Mouse (Mus musculus): ENCODE measurements around the gene Ap5s1.
A peak's percentile ranks its signal among the peaks of the same experiment; 100 is the strongest.

The Ap5s1 gene

GRCm38 (mm10) chr2:131206778-131207177, at the start of gene Ap5s1:
Gene Ap5s1, plus strand, starts transcription at chr2:131207078.
- DNase-seq (ENCODE audit: low read depth, low spot score), result no peak

GRCm38 (mm10) chr2:131159491-131159910, 47.4 kb upstream of the Ap5s1 start:
- no peak for DNase-seq (ENCODE audit: low read depth, low spot score)

DNA sequence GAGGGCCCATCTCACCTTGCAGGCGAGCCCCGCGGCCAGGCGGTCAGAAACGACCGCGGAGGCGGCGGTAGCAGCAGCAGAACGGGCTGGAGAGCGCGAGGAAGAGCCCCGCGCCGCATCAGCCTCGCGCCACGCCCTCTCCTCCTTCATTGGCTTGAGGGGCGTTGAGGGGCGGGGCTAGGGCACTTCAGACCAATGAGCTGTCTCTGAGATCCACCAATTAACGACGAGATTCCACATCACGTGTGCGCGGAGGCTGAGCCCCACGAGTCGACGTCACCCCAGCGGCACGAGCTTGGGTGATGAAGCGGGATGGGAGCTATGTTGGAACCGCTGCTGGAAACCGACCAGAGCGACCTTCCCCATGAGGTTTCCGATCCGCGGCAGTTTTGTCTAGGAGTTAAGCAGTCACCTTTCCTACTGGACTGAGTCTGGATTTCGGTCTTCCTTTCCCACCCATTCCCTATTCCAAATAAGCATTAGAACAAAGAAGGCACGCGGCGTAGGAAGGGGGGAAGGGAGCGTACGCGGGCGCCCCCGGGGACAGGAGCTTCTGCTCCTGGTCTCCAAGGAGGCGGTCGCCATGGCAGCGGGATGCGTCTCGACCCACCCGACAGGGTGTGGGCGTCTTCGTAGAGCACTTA, 46.8 kb upstream of the Ap5s1 start, which contains the start of gene 1700037H04Rik:
1700037H04Rik (minus strand) TSS at position 144 of the 644 bp plus-strand sequence.
- peak; percentile 99 for DNase-seq (ENCODE audit: low read depth, low spot score)

- DNase-seq (ENCODE audit: low read depth, low spot score), result no peak
Measured at GRCm38 (mm10) chr2:131160671-131161111, 46.2 kb upstream of the Ap5s1 start.

- no peak for DNase-seq (ENCODE audit: low read depth, low spot score)
Measured at GRCm38 (mm10) chr2:131163924-131164323, 43.0 kb upstream of the Ap5s1 start.

DNA sequence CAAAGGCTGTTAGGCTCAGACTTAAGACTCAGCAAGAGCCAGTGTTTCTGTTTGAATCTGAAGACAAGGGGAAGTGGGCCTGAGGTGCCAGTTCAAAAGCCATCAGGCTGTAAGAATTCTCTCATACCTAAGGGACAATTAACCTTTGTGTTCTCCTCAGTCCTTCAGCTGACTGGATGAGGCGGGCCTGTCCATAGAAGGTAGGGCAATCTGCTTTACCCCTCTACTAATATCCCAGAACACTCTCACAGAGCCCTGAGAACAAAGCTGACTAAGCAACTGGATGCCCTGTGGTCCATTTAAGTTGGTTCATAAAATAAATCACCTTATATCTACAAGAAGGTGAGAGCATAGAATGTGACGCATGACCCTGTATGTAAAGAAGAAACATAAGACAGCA, 40.7 kb upstream of the Ap5s1 start:
- DNase-seq (ENCODE audit: low read depth, low spot score), result no peak

GRCm38 (mm10) chr2:131167984-131168383, 38.9 kb upstream of the Ap5s1 start:
- DNase-seq (ENCODE audit: low read depth, low spot score), result peak; percentile 61

GRCm38 (mm10) chr2:131168914-131169313, 38.0 kb upstream of the Ap5s1 start:
- DNase-seq (ENCODE audit: low read depth, low spot score), result peak; percentile 81

DNA sequence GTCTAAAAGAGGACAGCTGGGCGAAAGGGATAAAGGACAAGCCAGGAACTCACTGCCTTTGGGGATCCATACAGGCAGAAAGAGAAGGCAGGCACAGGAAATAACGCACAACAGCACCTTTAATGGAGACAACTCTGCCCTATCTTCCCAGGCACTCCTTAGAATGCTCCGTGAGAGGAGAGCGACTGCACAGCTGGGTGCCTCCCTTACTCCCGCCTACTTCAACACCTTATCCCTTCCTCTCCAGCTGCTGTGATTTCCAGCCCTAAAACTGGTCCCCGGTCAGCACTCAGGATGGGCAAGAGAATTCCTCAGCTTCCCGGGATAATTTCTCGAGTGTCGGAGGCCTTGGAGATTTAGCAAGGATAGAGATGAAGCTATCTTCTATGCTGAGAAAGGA, 35.9 kb upstream of the Ap5s1 start:
- peak; percentile 75 for DNase-seq (ENCODE audit: low read depth, low spot score)

GRCm38 (mm10) chr2:131171401-131172104, 35.3 kb upstream of the Ap5s1 start:
- peak; percentile 59 for DNase-seq (ENCODE audit: low read depth, low spot score)

DNA sequence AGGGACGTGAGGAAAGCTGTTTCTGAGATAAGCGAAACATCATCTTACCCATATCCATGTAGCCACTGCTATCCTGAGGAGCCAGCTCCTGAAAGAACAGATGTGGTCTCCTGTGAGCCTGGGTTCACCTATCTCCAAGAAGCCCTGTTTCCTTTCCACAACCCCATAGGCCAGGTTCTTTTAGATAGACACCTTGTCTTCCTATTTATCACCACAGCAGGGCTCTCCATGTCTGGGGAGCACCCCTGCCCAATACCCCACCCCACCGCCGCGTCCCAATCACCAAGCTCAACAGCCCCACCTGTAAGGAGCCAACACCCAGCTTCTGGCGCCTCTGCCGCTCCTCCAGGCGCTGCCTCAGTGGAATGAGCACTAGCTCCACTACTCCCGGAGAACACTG, 34.6 kb upstream of the Ap5s1 start:
- DNase-seq (ENCODE audit: low read depth, low spot score), result no peak

GRCm38 (mm10) chr2:131174700-131175099, 32.2 kb upstream of the Ap5s1 start:
- peak; percentile 87 for DNase-seq (ENCODE audit: low read depth, low spot score)

GRCm38 (mm10) chr2:131175286-131175944, 31.5 kb upstream of the Ap5s1 start:
- peak; percentile 43 for DNase-seq (ENCODE audit: low read depth, low spot score)

DNA sequence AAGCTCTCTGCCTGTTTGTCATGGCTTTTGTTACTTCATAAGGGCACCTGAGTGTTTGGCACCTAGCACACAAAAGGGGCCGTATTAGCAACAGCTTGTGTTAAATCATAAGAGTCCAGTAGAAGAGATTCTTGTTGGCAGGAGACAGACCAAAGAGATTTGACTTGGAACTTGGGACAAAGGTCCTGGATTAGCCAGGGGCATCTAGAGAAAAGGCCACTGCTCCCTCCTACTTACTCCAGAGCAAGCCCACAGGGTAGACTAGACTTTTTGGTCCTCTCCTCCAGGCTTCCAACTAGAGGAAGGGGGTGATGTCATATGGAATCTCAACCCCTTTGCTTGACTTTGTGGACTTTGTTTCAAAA, 31.0 kb upstream of the Ap5s1 start:
- DNase-seq (ENCODE audit: low read depth, low spot score), result no peak

- peak; percentile 51 for DNase-seq (ENCODE audit: low read depth, low spot score)
Measured at GRCm38 (mm10) chr2:131176491-131176890, 30.4 kb upstream of the Ap5s1 start.

DNA sequence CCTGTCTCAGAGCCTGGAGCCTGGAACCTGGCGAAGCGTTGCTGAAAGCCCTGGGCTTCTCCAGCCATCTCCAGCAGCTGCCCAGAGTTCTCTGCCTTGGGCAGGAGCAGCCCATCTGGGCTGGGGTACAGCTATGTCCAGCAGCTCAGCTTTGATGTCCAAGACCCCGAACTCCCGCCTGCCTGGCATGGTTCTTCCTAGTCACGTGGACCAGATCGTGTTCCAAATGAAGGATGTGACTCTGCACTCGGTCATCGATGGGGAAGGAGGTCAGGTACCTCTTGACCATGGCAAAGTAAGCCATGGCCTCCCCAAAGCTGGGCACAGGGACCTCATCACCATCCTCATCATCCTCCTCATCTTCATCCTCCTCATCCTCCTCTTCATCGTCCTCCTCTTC, 28.9 kb upstream of the Ap5s1 start:
- no peak for DNase-seq (ENCODE audit: low read depth, low spot score)

GRCm38 (mm10) chr2:131178828-131179245, 28.0 kb upstream of the Ap5s1 start:
- DNase-seq (ENCODE audit: low read depth, low spot score), result no peak

GRCm38 (mm10) chr2:131179246-131179886, 27.5 kb upstream of the Ap5s1 start:
- DNase-seq (ENCODE audit: low read depth, low spot score), result peak; percentile 84

- DNase-seq (ENCODE audit: low read depth, low spot score), result peak; percentile 88
Measured at GRCm38 (mm10) chr2:131179990-131180587, 26.8 kb upstream of the Ap5s1 start, which contains the start of gene Cenpb. Gene Cenpb, minus strand, starts transcription at chr2:131180067.

DNA sequence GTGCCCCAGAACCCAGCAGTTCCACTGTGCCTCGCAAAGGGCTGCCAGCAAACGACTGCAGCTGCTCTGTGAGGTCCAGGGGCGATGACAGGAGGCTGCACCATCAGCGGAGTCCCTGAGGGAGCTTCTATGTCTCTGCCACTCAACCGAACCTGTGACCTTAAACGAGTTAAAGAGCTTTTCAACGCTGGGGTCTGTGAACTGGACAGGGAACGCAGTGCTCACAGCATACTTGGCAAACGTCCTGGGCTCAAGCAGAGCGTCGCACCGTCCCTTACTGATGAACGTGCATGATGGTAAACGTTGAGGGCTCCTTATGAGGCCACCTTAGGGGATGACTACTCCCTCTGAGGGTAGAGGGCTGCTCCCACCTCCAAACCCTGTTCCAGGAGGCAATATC, 20.5 kb upstream of the Ap5s1 start:
- DNase-seq (ENCODE audit: low read depth, low spot score), result no peak

- peak; percentile 89 for DNase-seq (ENCODE audit: low read depth, low spot score)
Measured at GRCm38 (mm10) chr2:131186771-131187601, 19.9 kb upstream of the Ap5s1 start, which contains the start of the genes Cdc25b and Spef1. Gene Cdc25b, plus strand, starts transcription at chr2:131186949. Gene Spef1, minus strand, starts transcription at chr2:131187282.
